Mouse (Mus musculus) lung, postnatal 14 days (tissue): ENCODE data around the gene Ppm1n.

Experiments used
- DNase-seq: peaks from one replicate; pipeline ENCODE4 v3.0.0; 2021

Gene Ppm1n

DNA sequence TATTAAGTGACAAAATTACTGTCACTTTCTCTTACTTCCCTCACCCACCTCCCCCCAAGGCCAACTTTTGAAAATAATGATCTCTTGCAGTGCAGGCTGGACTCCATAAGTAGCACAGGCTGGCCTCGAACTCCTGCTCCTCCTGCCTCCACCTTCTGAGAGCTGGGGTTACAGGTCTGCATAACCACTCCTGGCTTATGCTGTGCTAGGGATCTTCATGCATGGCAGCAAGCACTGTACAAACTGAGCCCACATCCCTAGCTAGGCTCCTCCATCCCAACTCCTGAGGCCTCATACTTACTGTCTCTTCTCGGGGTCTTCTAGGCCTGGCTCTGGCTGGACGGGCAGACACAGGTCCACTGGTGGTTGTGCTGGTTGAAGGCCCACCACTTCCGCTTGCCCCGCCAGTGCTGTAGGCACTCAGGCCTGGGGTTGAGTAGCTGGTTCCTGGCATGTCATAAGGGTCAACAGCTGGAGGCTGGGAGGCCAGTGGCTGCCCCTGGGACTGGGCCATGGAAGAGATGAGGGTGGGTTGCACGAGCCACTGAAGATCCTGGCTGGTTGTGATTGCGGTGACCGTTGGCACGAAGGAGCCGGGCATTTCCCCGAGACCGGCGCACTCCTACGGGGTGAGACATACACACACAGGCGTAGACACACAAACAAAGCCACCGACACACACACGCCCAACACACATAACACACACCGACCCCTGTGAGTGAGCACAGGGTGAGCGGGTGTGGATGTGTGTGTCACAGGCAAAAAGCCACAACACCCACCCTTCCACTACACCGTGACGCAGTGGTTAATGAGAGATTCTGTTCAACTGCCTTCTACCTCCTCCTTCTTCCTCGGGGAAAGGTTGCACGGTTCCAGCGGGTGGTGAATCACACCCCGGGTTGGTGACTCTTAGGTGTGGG lies 27.2 kb upstream of the Ppm1n start:
- no peak for DNase-seq

DNA sequence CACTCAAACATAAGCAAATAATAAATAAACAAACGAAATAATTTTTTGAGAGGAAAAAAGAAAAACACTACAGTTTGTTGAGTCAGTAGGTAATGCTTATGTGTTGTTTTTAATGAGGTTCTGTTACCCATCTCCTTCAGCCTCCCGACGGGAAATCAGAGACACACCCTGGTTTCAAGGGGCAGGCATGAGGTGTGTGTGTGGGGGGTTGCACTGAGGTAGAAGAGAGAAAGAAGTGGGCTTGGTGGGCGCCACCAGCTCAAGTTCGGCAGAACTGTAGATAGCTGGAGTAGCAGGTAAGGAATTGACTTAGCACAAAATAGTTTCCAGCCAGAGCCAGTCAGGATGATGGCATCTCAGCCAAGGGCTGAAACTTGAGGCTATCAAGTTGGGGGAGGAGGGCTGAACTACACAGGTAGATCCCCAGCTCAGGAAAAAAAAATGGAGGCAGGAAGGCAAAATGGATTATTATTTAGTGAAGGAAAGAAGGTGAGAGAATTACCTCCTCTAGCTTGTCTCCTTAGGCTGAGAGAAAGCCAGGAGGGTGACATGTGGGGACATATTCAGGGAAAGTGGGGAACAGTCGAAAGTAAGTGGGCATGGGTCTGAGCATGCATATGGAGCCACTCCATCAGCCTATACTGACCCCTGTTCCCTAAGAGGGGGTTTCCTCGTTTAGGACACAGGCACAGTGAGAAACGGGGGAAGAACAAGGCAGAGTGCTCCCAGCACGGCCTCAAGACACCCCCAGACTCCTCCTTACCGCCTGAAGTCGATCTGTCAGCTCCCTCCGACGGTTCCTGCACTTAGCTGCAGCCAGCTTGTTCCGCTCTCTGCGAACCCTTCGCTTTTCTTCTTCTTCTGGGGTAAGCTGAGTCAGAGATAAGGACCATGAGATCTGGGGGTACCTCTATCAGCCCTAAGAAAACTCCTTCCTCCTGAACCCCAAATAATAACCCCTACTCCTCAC lies 26.2 kb upstream of the Ppm1n start:
- no peak for DNase-seq

DNA sequence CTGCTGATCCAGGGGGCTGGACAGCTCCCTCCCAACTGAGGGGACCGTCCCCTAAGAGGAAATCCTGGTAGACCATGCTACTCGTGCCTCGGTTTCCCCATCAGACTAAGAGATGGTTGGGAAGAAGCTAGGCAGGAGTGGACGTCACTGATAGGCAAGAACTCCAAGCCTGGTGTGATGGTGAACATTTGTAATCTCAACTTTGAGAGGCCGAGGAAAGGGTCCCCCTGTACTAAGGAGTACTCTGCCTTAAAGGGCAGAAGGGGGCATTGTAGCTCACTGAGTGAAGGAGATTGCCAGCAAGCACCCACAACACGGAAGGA lies 25.5 kb upstream of the Ppm1n start:
- no peak for DNase-seq

DNA sequence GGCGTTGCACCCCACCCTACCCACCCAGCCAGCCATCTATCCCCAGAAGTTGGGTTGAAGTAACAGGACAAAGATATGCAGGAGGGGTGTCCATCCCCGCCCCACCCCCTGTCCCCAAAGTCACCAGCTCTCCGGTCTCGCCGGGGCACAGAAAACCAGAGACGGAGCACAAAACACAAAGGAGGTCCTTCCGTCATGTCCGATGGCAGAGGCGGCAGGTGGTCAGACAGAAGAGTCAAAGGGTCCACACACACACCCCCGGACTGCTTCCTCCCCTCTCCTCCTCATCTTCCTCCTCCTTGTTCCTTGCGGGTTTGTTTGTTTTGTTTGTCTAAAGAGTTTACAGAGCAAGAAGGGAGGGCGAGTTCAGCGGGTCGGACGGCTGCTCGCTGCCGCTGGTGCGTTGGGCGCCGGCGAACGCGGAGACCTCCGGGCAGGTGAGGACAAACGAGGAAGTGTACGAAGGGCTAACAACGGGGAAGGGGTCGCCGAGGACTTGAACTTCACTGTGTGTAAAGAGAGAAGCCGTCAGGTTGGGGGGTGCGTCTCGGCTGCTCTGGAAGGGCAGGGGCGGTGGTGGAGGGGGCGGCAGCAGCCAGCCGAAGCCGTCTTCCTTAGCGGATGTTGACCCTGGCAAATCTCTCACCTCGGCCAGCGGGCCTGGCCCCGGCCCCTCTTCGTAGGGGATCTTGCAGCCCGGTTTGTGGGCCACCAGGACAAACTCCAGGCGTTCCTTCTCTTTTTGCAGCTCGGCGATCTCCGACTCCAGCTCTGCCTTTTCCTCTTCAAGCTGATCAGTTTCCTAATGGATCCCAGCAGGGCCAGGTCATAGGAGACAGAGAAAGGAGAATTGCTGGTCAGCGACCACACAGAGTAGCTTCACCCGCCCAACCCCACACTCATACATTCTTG lies 24.9 kb upstream of the Ppm1n start:
- no peak for DNase-seq

DNA sequence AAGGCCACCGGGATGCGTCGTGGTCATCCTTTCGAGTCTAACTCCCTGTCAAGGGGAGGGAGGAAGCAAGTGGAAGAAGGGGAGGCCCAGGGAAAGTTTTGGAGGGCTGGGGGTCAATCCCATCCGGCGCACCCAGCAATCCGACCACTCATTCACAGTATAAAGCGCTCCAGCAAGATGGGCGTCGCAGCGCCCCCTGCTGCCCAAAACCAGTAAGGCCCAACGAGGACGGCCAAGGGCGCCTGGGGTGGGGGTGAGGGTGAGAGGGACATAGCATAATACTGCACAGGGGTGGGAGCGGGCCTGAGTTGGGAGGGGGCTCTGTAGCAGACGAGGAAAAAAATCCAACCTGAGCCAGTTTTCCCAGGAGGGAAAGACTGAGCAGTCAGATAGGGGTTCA lies 23.9 kb upstream of the Ppm1n start:
- DNase-seq, result peak; percentile 85

DNA sequence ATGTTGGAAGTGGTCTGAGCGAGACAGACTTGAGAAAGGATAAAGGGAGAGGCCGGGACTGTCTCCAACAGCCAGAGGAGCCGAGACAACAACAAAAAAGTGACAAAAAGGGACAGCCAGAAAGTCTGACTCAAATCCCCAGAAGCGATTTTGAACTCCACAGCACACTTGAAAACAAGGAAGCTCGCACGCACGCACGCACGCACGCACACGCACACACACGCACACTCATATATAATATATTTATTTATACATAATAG lies 23.1 kb upstream of the Ppm1n start:
- no peak for DNase-seq

DNA sequence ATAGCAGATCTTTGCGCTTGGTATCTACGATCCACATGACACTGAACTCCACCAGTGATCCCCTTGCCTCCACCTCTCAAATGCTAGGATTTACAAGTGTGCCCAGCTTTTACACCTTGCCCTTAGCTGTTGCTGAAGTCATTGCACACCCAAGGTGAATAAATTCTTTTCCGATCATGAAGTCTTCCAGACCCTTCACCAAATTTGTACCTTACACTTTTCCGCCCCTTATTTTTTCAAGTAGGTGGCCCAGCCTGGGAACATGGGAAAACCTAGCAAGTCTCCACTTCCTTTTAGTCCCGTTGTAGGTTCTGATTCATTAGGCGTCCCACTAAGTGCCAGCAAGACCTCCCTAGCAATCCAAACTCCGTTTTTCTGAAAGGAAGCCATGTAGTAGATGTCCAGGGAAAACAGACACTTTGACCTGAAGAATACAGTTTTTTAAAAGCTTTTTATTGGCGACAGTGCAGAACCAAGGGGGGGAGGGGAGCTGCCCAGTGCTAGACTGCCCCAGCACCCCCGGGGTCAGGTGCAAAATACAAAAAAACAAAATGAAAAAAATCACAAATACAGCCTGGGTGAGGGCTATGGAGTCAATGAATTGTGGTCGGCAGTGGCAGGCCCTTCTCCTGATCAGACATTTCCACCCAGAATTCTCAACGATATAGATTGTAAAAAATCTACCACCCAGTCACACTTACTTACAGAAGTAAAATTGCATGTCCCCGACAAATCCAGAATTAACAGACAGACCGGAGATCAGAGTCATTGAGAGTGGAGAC lies 22.6 kb upstream of the Ppm1n start:
- DNase-seq, result no peak

DNA sequence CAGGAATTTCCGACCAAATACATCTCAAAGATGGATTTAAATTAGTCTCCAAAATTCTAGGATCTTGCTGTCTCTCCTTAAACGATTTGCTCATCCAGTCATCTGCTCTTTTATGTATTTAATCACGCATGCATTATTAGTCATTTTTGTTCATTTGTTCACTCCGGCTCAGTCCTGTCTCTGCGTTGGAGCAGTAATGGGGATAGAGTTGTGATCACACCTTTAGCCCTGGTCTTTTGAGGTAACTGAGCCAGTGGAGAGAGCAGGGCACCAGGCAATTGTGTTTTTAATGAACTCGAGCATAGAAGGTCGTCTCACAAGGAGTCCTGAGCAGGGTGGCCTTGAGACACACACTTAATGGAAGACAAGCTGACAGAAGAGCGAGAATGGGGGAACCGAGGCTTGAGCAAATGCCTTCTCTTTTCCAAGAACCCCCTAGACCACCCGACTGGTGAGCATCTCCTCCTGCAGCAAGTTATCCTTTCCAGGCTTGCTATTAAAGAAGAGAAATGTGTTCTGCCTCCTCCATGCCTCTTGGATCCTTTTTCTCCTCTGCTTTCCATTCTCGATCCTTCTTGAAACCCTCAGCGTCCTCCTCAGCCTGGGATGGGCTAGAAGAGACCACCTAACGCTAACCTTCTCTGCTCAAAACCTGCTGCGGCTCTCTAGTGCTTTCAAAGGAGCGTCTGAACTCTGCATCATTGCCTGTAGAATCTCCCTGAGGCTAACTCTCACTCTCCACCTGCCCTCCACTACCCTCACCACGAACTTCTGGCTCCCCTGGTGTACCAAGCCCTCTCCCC lies 21.8 kb upstream of the Ppm1n start:
- DNase-seq, result no peak

DNA sequence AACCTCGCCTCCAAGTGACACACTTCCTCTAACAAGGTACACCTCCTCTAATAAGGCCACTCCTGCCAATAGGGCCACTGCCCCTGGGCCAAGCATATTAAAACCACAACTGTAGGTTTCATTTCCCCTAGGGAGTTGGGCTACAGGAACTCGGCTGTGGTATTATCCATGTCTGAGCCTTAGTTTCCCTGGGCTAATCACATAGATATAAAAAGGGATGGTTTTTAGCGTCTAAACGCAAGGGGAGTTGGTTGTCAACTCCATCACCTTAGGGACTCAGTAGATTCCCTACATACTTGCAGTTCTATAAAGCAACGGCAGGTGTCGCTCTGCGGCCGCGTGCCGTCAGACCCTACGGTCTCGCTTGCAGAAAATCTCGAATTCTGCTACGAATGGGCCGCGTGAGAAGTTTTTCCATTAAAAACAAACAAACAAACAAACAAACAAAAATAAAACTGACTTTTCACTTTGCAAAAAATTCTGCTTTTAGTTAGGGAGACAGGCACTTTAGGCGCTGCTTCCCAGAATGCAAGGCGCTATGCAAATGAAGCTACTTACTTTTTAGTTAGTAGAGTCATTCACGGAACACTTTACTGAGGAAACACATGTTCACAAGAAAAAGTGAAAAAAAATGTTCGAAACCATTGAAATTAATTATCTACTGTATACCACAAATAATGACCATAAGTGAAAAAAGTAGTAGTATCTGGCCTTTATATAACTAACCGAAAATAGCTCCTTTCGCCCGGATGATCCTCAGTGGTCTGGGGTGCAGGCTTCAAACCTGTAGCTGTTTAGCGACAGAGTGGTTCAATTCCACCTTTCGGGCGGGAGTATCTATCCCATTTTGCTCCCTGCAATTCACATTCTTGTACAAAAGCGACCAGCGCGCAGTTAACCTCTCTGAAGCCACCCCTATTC lies 20.9 kb upstream of the Ppm1n start:
- peak; percentile 89 for DNase-seq

DNA sequence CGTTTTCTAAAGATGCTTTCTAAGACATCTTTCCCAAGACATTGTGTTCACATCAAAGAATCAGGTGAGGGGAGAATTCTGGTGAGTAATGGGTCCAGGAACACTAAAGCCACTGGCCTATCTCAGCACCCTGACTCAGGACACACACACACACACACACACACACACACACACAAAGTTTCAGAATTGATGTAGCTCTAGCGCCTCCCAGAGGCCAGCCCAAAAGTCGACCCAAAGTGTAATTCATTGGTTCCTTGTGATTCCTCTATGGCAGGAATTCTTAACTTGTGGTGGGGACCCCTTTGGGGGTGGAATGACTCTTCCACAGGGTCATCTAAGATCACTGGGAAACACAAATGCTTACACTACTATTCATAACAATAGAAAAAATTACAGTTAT lies 19.3 kb upstream of the Ppm1n start:
- peak; percentile 63 for DNase-seq

DNA sequence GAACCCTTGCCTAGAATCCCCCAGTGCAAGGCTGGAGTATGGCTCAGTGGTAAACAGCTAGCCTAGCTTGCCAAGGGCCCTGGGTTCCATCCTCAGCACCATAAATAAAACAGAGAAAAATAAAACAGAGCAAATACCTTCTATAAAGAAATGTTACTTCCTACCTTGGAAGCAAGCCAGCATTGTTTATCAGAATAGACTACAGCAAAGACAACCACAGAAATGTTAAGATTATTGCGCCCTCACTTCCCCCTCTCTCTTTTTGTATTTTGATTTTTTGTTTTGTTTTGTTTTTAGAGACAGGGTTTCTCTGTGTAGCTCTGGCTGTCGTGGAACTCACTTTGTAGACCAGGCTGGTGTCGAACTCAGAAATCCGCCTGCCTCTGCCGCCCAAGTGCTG lies 17.9 kb upstream of the Ppm1n start:
- no peak for DNase-seq

DNA sequence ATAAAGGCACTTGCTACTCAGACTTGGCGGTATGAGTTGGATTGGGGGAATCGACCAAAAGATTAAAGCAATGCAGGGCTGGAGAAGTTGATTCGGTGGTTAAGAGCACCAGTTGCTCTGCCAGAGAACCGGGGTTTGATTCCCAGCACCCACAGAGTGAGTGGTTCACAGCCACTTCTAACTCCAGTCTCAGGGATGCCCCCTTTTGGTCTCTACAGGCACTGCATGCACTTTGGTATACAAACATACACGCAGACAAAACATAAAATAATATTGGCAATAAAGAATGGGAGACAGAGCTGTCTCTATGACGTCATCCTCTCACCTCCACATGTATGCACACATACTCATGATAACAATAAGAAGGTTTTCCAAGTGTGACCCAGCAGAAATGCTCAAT lies 17.2 kb upstream of the Ppm1n start:
- no peak for DNase-seq

DNA sequence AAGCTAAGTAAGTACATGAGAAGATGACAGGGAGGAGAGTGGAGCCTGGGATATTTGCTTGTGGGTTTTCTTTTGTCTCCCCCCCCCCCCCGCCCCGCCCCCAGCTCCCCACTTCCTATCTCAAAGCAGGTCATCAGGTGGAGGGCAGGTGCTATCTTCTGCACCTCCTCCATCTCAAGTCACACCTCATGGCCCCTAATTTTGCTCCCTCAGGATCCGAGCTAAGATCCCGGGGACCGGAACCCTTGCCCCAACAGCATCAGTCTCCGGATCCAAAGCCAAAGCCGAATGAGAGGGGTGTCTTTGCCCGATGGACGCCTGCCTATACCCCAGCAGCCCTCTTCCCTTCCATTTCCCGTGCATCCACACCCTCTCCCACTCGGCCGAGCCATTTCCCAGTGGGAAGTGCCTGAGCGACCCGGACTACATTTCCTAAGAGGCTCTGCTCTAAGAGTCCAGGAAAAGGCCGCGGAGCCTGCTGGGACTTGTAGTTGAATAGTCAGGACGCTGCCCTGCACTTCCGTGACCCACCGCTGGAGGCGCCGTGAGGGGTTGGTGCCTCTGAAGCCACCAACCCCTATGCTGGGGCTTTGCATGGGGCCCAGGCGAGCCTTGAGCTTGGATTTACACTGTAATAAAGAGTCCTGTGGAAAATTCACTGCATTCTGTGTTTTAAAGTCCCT lies 15.8 kb upstream of the Ppm1n start:
- peak; percentile 99 for DNase-seq

DNA sequence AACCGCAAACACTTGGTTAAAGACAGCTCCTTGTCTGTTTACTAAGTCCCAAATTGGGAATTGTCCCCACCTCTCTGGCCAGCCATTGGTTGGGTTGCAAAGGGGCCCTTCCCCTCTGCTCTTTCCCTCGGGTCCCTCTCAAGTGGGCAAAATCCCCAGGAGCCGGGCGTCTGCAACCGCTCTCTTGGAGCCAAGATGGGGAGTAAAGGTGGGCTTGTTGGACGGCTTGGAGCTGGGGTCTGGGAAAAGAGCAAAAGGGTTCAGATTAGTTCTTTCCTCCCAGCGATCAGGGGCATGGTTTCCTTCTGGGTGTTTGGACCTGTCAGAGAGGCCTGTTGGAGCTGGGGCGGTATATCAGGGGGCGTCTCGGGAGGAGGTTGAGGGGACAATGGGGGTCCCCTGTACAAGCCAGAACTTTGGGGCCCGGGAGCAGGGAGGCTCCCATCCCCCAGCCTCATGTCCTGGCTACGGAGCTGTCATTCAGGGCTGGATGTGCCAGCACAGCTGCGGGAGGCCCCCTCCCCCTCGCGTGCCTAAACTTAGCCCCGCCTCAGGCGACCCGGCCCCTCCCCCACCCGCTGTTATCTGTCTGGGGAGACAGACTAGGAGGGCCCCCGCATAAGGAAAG lies 11.2 kb upstream of the Ppm1n start:
- peak; percentile 59 for DNase-seq

DNA sequence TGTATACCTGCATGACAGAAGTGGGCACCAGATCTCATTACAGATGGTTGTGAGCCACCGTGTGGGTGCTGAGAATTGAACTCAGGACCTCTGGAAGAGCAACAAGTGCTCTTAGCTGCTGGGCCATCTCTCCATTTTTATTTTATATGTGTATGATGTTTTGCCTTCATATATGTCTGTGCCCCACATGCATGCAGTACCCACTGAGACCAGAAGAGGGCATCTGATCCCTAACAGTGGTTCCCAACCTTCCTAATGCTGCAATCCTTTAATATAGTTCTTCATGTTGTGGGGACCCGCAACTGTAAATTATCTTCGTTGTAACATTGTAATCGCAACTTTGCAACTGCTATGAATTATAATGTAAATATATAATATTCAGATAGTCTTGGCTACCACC lies 4.9 kb upstream of the Ppm1n start:
- peak; percentile 80 for DNase-seq

DNA sequence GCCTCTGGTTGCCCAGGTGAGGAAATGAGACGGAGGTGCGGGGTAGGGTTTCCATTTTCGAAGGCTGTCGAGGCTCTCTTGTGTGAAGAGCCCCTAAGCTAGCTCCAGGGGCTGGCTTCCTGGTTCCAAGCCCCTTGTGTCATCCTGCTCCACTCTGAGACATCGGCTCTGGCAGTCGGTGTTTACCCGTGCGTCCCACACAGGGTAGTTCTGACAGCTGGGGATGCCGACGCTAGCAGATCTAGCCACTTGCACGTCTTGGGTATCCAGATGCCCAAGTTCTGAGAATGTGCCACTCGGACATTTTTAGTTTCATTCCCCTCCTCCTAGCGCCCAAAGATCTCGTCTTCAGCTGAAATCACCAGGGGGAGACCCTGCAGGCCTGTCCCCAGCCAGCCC lies 3.5 kb upstream of the Ppm1n start:
- no peak for DNase-seq

DNA sequence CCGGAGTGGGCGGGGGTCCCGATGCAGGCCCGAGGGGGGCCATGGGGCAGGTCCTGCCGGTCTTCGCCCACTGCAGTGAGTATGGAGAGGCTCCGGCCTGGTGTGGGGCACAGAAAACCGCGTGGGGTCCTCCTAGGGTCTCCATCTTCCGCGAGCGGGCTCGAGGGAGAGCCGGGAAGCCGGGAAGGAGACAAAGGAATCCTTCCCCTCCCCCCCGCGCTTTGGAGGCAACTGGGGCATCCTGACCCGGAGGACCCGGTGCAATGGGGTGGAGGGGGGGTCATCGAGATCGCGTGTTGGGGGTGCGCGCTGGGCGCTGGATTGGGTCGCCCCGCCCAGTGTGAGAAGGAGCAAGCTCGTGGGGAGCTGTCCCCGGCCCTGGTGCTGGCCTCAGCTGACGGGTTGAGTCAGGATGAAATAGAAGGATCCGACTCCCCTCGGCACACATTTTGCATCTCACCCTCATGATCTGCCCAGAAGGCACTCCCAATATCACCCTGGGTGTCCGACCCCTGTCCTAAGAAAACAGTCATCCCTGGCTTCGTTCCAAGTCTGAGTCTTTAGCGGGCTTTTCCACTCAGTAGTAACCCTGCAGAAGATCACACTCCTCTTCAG lies 3.0 kb upstream of the Ppm1n start:
- peak; percentile 66 for DNase-seq

DNA sequence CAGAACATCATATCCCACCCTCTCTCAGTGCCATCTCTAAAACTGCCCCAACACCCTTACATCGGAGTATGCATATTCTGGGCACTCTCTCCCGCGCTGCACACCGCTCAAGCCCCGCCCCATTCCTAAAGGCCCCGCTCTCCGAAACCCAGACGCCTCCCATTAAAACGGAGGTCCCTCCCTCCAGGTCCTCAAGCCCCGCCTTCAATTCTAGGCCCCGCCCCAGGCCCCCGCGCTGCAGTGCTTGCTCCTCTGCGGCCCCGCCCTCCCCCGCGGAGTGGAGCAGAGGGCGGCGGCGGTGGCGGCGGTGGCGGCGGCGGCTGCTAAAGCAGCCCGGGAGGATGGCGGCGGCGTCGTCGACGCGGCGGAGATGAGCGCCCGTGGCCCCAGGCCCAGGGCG lies 2.5 kb upstream of the Ppm1n start, which contains the start of gene Rtn2:
Gene Rtn2 (plus strand): TSS at position 240 of the 400 bp plus-strand sequence.
- peak; percentile 76 for DNase-seq
